Mouse (Mus musculus) heart, adult 2 months (tissue): ENCODE results near the gene Tssk3.

ENCODE experiments used
- CTCF ChIP-seq: fragments of 200-600 bp; IDR thresholded peaks from 2 replicates; pipeline ENCODE4 v1.8.1; 2022; ENCODE audit warnings: antibody characterized with exemption, mild to moderate bottlenecking, moderate library complexity
- POLR2A ChIP-seq: fragments of 200-500 bp; IDR thresholded peaks from 2 replicates; pipeline ENCODE4 v1.6.1; 2011; ENCODE audit warnings: mild to moderate bottlenecking, low read depth, low read length, control low read depth; ENCODE audit not compliant: insufficient read depth

DNA sequence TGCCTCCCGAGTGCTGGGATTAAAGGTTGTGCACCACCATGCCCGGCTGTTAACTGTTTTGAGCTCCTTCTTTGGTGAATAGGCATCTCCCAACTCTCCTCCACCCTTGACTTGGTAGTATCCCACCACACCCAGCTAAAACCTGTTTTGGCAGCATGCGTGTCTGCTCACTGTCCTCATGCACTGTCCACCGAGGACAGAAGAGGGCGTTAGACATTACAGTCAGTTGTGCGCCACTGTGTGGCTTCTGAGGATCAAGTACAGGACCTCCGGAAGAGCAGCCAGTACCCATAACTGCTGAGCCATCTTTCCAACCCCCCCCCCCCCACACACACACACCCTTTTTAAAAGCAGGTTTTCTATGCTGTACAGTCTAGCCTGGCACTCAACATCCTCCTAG lies 3.9 kb upstream of the Tssk3 start:
- peak; percentile 26; the same call in 1 of the 2 replicates for TF ChIP-seq CTCF
- no peak for TF ChIP-seq POLR2A
